Mouse (Mus musculus): Measurements from ENCODE around the gene Gfm2. TPM values are rescaled to one million over a fixed set of nuclear protein-coding genes. Genes with fewer than 3 reads are reported as not detected.
A peak's percentile ranks its signal among the peaks of the same experiment; 100 is the strongest.

The Gfm2 gene
- total and polyA plus RNA-seq, 2 experiments = 25.9 to 41.1 TPM

DNA sequence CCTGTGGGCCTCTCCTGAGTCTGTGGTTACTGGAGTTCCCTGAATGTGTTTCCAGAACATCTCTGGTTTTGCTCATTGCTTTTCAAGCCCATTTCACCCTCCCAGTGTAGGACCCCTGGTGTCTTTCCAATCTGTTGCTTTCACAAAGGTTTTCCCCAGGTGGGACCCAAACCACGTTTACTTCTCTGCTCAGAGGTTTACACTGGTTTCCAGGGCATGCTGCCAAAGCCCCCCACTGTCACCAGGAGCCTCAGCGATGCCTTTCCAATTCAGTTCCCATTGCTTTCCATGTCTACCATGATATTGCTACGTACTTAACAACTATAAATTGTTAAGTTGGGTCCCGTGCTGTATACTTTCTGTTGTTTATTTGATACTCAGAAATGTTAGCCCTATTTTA lies 45.1 kb downstream of the Gfm2 start:
- no peak for DNase-seq (ENCODE audit: extremely low read depth, low read depth, low spot score)
- Histone ChIP-seq H3K27me3 (ENCODE audit: control insufficient read depth, insufficient read depth, low read length) (no peaks in the 10 kb centered on the region), H3K4me1 (ENCODE audit: control insufficient read depth, insufficient read depth, low read length) (peaks cover 2% of the 10 kb centered on the region; the same call in 1 of the 2 replicates), H3K36me3 (ENCODE audit: control insufficient read depth, insufficient read depth, low read length) (peaks cover 18% of the 10 kb centered on the region), H3K27ac (replicated peaks; ENCODE audit: insufficient read depth, low read depth, low read length) (no peak overlapping the region), H3K4me3 (ENCODE audit: insufficient read depth, low read depth, low read length) (no peak overlapping the region), H3K79me2 (ENCODE audit: control insufficient read depth, insufficient read depth, low read length) (no peaks in the 10 kb centered on the region), H3K9ac (ENCODE audit: low read depth, low read length) (no peak overlapping the region)
- TF ChIP-seq POLR2A (IDR thresholded peaks at IDR 0.05; ENCODE audit: extremely low read depth, insufficient read depth, low read length) (no peak), CTCF (IDR thresholded peaks at IDR 0.05; ENCODE audit: low read depth, low read length) (no peak)
- 87% methylated on average over 4 of the region's 4 CpGs for WGBS

GRCm38 (mm10) chr13:97184168-97184567 lies 46.4 kb downstream of the Gfm2 start:
- no peaks in the 10 kb centered on the region for H3K79me2 ChIP-seq (ENCODE audit: control insufficient read depth, insufficient read depth, low read length)

GRCm38 (mm10) chr13:97184656-97185055 lies 46.9 kb downstream of the Gfm2 start:
- WGBS = 68% methylated on average over 5 of the region's 5 CpGs
- Histone ChIP-seq H3K4me3 (ENCODE audit: insufficient read depth, low read depth, low read length) (no peak overlapping the region), H3K9ac (ENCODE audit: low read depth, low read length) (no peak overlapping the region), H3K27me3 (ENCODE audit: control insufficient read depth, insufficient read depth, low read length) (no peaks in the 10 kb centered on the region), H3K79me2 (ENCODE audit: control insufficient read depth, insufficient read depth, low read length) (no peaks in the 10 kb centered on the region), H3K27ac (replicated peaks; ENCODE audit: insufficient read depth, low read depth, low read length) (no peak overlapping the region), H3K36me3 (ENCODE audit: control insufficient read depth, insufficient read depth, low read length) (peaks cover 8% of the 10 kb centered on the region), H3K4me1 (ENCODE audit: control insufficient read depth, insufficient read depth, low read length) (peaks cover 2% of the 10 kb centered on the region; the same call in 1 of the 2 replicates)
- DNase-seq (ENCODE audit: extremely low read depth, low read depth, low spot score) = no peak
- TF ChIP-seq POLR2A (IDR thresholded peaks at IDR 0.05; ENCODE audit: extremely low read depth, insufficient read depth, low read length) = no peak
- TF ChIP-seq CTCF (IDR thresholded peaks at IDR 0.05; ENCODE audit: low read depth, low read length) = no peak

More at GRCm38 (mm10) chr13:97184168-97184567, 46.4 kb downstream of the Gfm2 start:
- no peak for DNase-seq (ENCODE audit: extremely low read depth, low read depth, low spot score)
- H3K9ac ChIP-seq (ENCODE audit: low read depth, low read length) = no peak overlapping the region
- H3K27me3 ChIP-seq (ENCODE audit: control insufficient read depth, insufficient read depth, low read length) = no peaks in the 10 kb centered on the region
- no peak overlapping the region for H3K27ac ChIP-seq (replicated peaks; ENCODE audit: insufficient read depth, low read depth, low read length)
- TF ChIP-seq POLR2A (IDR thresholded peaks at IDR 0.05; ENCODE audit: extremely low read depth, insufficient read depth, low read length) = no peak
- no peak for TF ChIP-seq CTCF (IDR thresholded peaks at IDR 0.05; ENCODE audit: low read depth, low read length)
- no peak overlapping the region for H3K4me3 ChIP-seq (ENCODE audit: insufficient read depth, low read depth, low read length)
- WGBS = 88% methylated on average over 2 of the region's 2 CpGs
- H3K4me1 ChIP-seq (ENCODE audit: control insufficient read depth, insufficient read depth, low read length) = peaks cover 2% of the 10 kb centered on the region; the same call in 1 of the 2 replicates
- H3K36me3 ChIP-seq (ENCODE audit: control insufficient read depth, insufficient read depth, low read length) = peaks cover 12% of the 10 kb centered on the region

DNA sequence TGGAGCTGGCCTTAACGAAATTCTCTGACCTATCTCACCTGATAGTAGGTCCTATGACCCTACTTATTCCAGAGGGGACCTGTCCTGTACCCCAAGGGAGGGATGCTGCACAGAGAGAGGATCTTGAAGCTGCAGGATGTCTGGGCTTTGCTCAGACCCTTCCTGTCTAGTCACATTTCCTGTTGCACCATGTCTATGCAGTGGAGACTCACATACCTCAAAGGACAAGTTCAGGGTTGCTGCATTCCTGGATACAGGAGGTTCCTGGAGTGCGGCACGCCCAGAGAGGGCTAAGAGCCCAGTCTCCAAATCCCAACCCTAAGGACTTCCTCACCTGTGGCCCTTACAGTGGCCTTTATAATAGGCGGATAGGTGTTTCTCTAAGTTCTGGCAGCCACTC lies 48.6 kb downstream of the Gfm2 start:
- Histone ChIP-seq H3K27ac (replicated peaks; ENCODE audit: insufficient read depth, low read depth, low read length) (no peak overlapping the region), H3K4me3 (ENCODE audit: insufficient read depth, low read depth, low read length) (no peak overlapping the region), H3K9ac (ENCODE audit: low read depth, low read length) (no peak overlapping the region), H3K27me3 (ENCODE audit: control insufficient read depth, insufficient read depth, low read length) (no peaks in the 10 kb centered on the region), H3K4me1 (ENCODE audit: control insufficient read depth, insufficient read depth, low read length) (no peaks in the 10 kb centered on the region), H3K79me2 (ENCODE audit: control insufficient read depth, insufficient read depth, low read length) (no peaks in the 10 kb centered on the region), H3K36me3 (ENCODE audit: control insufficient read depth, insufficient read depth, low read length) (peaks cover 2% of the 10 kb centered on the region; the same call in 1 of the 2 replicates)
- WGBS = 82% methylated on average over 4 of the region's 4 CpGs
- TF ChIP-seq POLR2A (IDR thresholded peaks at IDR 0.05; ENCODE audit: extremely low read depth, insufficient read depth, low read length) (no peak), CTCF (IDR thresholded peaks at IDR 0.05; ENCODE audit: low read depth, low read length) (no peak)
- DNase-seq (ENCODE audit: extremely low read depth, low read depth, low spot score) = no peak

DNA sequence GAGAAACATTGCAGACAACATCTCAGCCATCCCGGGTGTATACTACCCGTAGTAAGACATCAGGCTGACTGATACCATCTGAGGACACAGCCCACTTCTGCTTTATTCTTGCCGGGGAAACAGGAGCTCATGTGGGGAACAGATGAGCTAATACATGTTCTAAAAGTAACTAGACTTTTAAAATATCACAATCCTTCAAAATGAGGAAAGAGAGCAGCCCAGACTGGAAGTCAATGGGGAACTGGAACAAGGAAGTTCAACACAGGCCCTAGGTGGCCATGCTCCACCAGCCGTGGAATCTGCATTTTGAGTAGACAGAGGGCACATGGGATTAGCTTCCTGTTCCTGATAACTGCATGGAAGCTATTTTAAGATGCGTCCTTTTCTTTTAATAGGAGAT lies 50.0 kb downstream of the Gfm2 start:
- DNase-seq (ENCODE audit: extremely low read depth, low read depth, low spot score) = peak; percentile 44
- no peak overlapping the region for H3K4me3 ChIP-seq (ENCODE audit: insufficient read depth, low read depth, low read length)
- H3K9ac ChIP-seq (ENCODE audit: low read depth, low read length) = no peak overlapping the region
- no peaks in the 10 kb centered on the region for H3K79me2 ChIP-seq (ENCODE audit: control insufficient read depth, insufficient read depth, low read length)
- H3K27me3 ChIP-seq (ENCODE audit: control insufficient read depth, insufficient read depth, low read length) = no peaks in the 10 kb centered on the region
- WGBS = 80% methylated on average over 5 of the region's 5 CpGs
- H3K36me3 ChIP-seq (ENCODE audit: control insufficient read depth, insufficient read depth, low read length) = peaks cover 2% of the 10 kb centered on the region; the same call in 1 of the 2 replicates
- no peak overlapping the region for H3K27ac ChIP-seq (replicated peaks; ENCODE audit: insufficient read depth, low read depth, low read length)
- no peak for TF ChIP-seq POLR2A (IDR thresholded peaks at IDR 0.05; ENCODE audit: extremely low read depth, insufficient read depth, low read length)
- no peak for TF ChIP-seq CTCF (IDR thresholded peaks at IDR 0.05; ENCODE audit: low read depth, low read length)
- H3K4me1 ChIP-seq (ENCODE audit: control insufficient read depth, insufficient read depth, low read length) = no peaks in the 10 kb centered on the region

- TF ChIP-seq CTCF (IDR thresholded peaks at IDR 0.05; ENCODE audit: low read depth, low read length) = no peak
- no peak for TF ChIP-seq POLR2A (IDR thresholded peaks at IDR 0.05; ENCODE audit: extremely low read depth, insufficient read depth, low read length)
- H3K36me3 ChIP-seq (ENCODE audit: control insufficient read depth, insufficient read depth, low read length) = peaks cover 2% of the 10 kb centered on the region; the same call in 1 of the 2 replicates
- DNase-seq (ENCODE audit: extremely low read depth, low read depth, low spot score) = no peak
- H3K79me2 ChIP-seq (ENCODE audit: control insufficient read depth, insufficient read depth, low read length) = no peaks in the 10 kb centered on the region
- WGBS = 95% methylated on average over 11 of the region's 11 CpGs
- H3K9ac ChIP-seq (ENCODE audit: low read depth, low read length) = no peak overlapping the region
- H3K4me3 ChIP-seq (ENCODE audit: insufficient read depth, low read depth, low read length) = no peak overlapping the region
- peaks cover under 1% of the 10 kb centered on the region; the same call in 1 of the 2 replicates for H3K4me1 ChIP-seq (ENCODE audit: control insufficient read depth, insufficient read depth, low read length)
- no peaks in the 10 kb centered on the region for H3K27me3 ChIP-seq (ENCODE audit: control insufficient read depth, insufficient read depth, low read length)
- no peak overlapping the region for H3K27ac ChIP-seq (replicated peaks; ENCODE audit: insufficient read depth, low read depth, low read length)
Measured at GRCm38 (mm10) chr13:97192649-97193048, 54.9 kb downstream of the Gfm2 start.

All from liver, adult 2 months (tissue).